Mouse (Mus musculus) ES-E14 (cell line): ENCODE measurements around the gene Spa17.

ENCODE experiments used
- CHD2 ChIP-seq: IDR thresholded peaks from 2 replicates; pipeline ENCODE4 v1.6.1; 2014; ENCODE audit warnings: mild to moderate bottlenecking, low read depth, low read length, inconsistent platforms
- HCFC1 ChIP-seq: IDR thresholded peaks from 2 replicates; pipeline ENCODE4 v1.6.1; 2012; ENCODE audit warnings: low read length, inconsistent platforms, borderline replicate concordance; ENCODE audit not compliant: insufficient read depth

- TF ChIP-seq HCFC1 (no peak), CHD2 (no peak)
Measured at GRCm38 (mm10) chr9:37563805-37564204, 49.7 kb downstream of the Spa17 start.
